Mouse (Mus musculus) fat pad, adult 2 months (tissue): ENCODE measurements around the gene Robo3.

Source experiments
- DNase-seq: peaks from one replicate; pipeline ENCODE4 v3.0.0-alpha.2; 2011; ENCODE audit warnings: low read depth, low spot score; ENCODE audit errors: extremely low read depth

Robo3 gene

GRCm38 (mm10) chr9:37368860-37369259, 64.2 kb downstream of the Robo3 start:
- no peak for DNase-seq

GRCm38 (mm10) chr9:37368081-37368830, 64.8 kb downstream of the Robo3 start:
- DNase-seq: no peak

- no peak for DNase-seq
Measured at GRCm38 (mm10) chr9:37367301-37368080, 65.6 kb downstream of the Robo3 start, which contains the start of gene Hepacam. Gene Hepacam (plus strand): TSS chr9:37367351.

GRCm38 (mm10) chr9:37365706-37366105, 67.3 kb downstream of the Robo3 start:
- no peak for DNase-seq
